Mouse (Mus musculus) heart, adult 2 months (tissue): ENCODE data around the gene P2rx4. TPM values are rescaled to one million over a fixed set of nuclear protein-coding genes. Genes with fewer than 3 reads are reported as not detected.

ENCODE experiments used
- DNase-seq, 2 experiments: peaks; one replicate each; pipeline ENCODE4 v3.0.0; 2021
- H3K27ac ChIP-seq: fragments of 200-600 bp; 2 replicates; pipeline ENCODE4 v1.8.1; 2022
- H3K27me3 ChIP-seq: fragments of 200-500 bp; 2 replicates; pipeline ENCODE4 v1.6.1; 2012; ENCODE audit warnings: mild to moderate bottlenecking, low read length, inconsistent platforms, mixed read lengths; ENCODE audit not compliant: control insufficient read depth, insufficient read depth
- H3K36me3 ChIP-seq: fragments of 200-500 bp; 2 replicates; pipeline ENCODE4 v1.6.1; 2012; ENCODE audit warnings: low read length, inconsistent platforms; ENCODE audit not compliant: control insufficient read depth, insufficient read depth
- H3K4me1 ChIP-seq: fragments of 200-500 bp; 2 replicates; pipeline ENCODE4 v1.6.1; 2011; ENCODE audit warnings: low read length; ENCODE audit not compliant: control insufficient read depth, insufficient read depth
- H3K4me3 ChIP-seq: fragments of 200-600 bp; 2 replicates; pipeline ENCODE4 v1.8.1; 2022
- H3K79me2 ChIP-seq: fragments of 200-500 bp; replicated peaks from 2 replicates; pipeline ENCODE4 v1.6.1; 2012; ENCODE audit warnings: mild to moderate bottlenecking, inconsistent platforms, low read length, moderate library complexity, mixed read lengths; ENCODE audit not compliant: control insufficient read depth, insufficient read depth
- H3K9ac ChIP-seq: fragments of 200-500 bp; 2 replicates; pipeline ENCODE4 v1.6.1; 2012; ENCODE audit warnings: low read depth, mild to moderate bottlenecking, control low read depth, inconsistent platforms, low read length, mixed read lengths
- CTCF ChIP-seq: fragments of 200-600 bp; IDR thresholded peaks from 2 replicates; pipeline ENCODE4 v1.8.1; 2022; ENCODE audit warnings: antibody characterized with exemption, mild to moderate bottlenecking, moderate library complexity
- EP300 ChIP-seq: fragments of 200-500 bp; IDR thresholded peaks from 2 replicates; pipeline ENCODE4 v1.6.1; 2011; ENCODE audit warnings: low read depth, low read length, control low read depth; ENCODE audit not compliant: insufficient read depth
- POLR2A ChIP-seq: fragments of 200-500 bp; IDR thresholded peaks from 2 replicates; pipeline ENCODE4 v1.6.1; 2011; ENCODE audit warnings: mild to moderate bottlenecking, low read depth, low read length, control low read depth; ENCODE audit not compliant: insufficient read depth
- WGBS: fragments of 180-500 bp; shearing (Covaris S2); methylation state at CpG from one replicate; pipeline ENCODE4 v1.1.7; 2018; 5-methylcytosine and 5-hydroxymethylcytosine counted together
- intact Hi-C: fragments of 180-260 bp; cut with DNase I; formaldehyde crosslinking; loops from one replicate; pipeline ENCODE4 v1.15.1; 2025
- microRNA-seq, 2 experiments: library from miRNA; unstranded; fragments of <30 nt; microRNA quantifications; one replicate each; pipeline ENCODE4 v1.2.0; 2021
- polyA plus RNA-seq: library from polyadenylated mRNA; depleted of rRNA; stranded (reverse); fragments of >200 nt; gene quantifications from 2 replicates; pipeline ENCODE4 v1.2.3, GENCODE M21; 2012; rRNA removed
- total RNA-seq, 2 experiments: library from RNA; stranded (reverse); gene quantifications; 2 replicates each; pipeline ENCODE4 v1.2.3; 2021

The P2rx4 gene
- total and polyA plus RNA-seq, 3 experiments, result 17.4 to 28.9 (median 19.0) TPM

GRCm38 (mm10) chr5:122774743-122775611, 67.6 kb downstream of the P2rx4 start:
- intact Hi-C loops, result loop anchor here (5.0 kb wide), 1 partner anchor 273 kb away; the partner anchor contains the start of gene Atp2a2

GRCm38 (mm10) chr5:122775646-122776286, 68.4 kb downstream of the P2rx4 start:
- Histone ChIP-seq H3K36me3 (no peaks in the 10 kb centered on the region), H3K4me1 (peaks cover 9% of the 10 kb centered on the region), H3K9ac (no peak overlapping the region), H3K27ac (no peak overlapping the region), H3K27me3 (no peaks in the 10 kb centered on the region), H3K79me2 (no peaks in the 10 kb centered on the region), H3K4me3 (no peak overlapping the region)
- 52% methylated on average over 14 of the region's 14 CpGs for WGBS
- DNase-seq, result no peak
- TF ChIP-seq POLR2A (no peak), CTCF (no peak), EP300 (no peak)
- intact Hi-C loops, result loop anchor here (5.0 kb wide), 1 partner anchor 273 kb away; the partner anchor contains the start of gene Atp2a2

More at GRCm38 (mm10) chr5:122774743-122775611, 67.6 kb downstream of the P2rx4 start:
- no peak for TF ChIP-seq CTCF
- no peak for TF ChIP-seq POLR2A
- TF ChIP-seq EP300, result no peak
- 35% methylated on average over 28 of the region's 28 CpGs for WGBS
- DNase-seq, result peak; percentile 40 to 44
- Histone ChIP-seq H3K36me3 (no peaks in the 10 kb centered on the region), H3K9ac (no peak overlapping the region), H3K79me2 (no peaks in the 10 kb centered on the region), H3K27ac (no peak overlapping the region), H3K27me3 (no peaks in the 10 kb centered on the region), H3K4me3 (no peak overlapping the region), H3K4me1 (peaks cover 13% of the 10 kb centered on the region)

GRCm38 (mm10) chr5:122777322-122777721, 70.0 kb downstream of the P2rx4 start:
- Histone ChIP-seq H3K9ac (no peak overlapping the region), H3K4me1 (peaks cover 3% of the 10 kb centered on the region), H3K27me3 (no peaks in the 10 kb centered on the region), H3K27ac (no peak overlapping the region), H3K4me3 (no peak overlapping the region), H3K79me2 (no peaks in the 10 kb centered on the region), H3K36me3 (no peaks in the 10 kb centered on the region)
- intact Hi-C loops, result loop anchor here (5.0 kb wide), 1 partner anchor 275 kb away; the partner anchor contains the start of gene Atp2a2
- TF ChIP-seq CTCF, result no peak
- TF ChIP-seq POLR2A, result no peak
- no peak for TF ChIP-seq EP300
- WGBS, result 63% methylated on average over 2 of the region's 2 CpGs
- DNase-seq, result no peak

GRCm38 (mm10) chr5:122778231-122779226, 71.2 kb downstream of the P2rx4 start:
- intact Hi-C loops, result loop anchor here (5.0 kb wide), 1 partner anchor 276 kb away; the partner anchor contains the start of gene Atp2a2
- DNase-seq, result peak in 1 of 2 experiments; percentile 69

More at GRCm38 (mm10) chr5:122778231-122779226, 71.2 kb downstream of the P2rx4 start:
- Histone ChIP-seq H3K4me1 (peaks cover 3% of the 10 kb centered on the region), H3K4me3 (peak overlapping the region; percentile 87), H3K27me3 (no peaks in the 10 kb centered on the region), H3K79me2 (no peaks in the 10 kb centered on the region), H3K27ac (peak overlapping the region; percentile 92), H3K9ac (peak overlapping the region; percentile 91), H3K36me3 (no peaks in the 10 kb centered on the region)
- WGBS, result 6% methylated on average over 44 of the region's 55 CpGs
- TF ChIP-seq CTCF, result no peak
- no peak for TF ChIP-seq POLR2A
- no peak for TF ChIP-seq EP300

Small RNA genes within 50 kb of the gene (microRNA-seq; reads per million reads assigned to microRNA genes)
- gene Mir8115, result 0 reads per million in 2 experiments

Other genes with a start within 250 kb of the P2rx4 start
- over 10,000 TPM; 11,796 to 13,259 TPM for gene Atp2a2, start 205.3 kb upstream of the P2rx4 start, total RNA-seq
- 3,546 and 6,285 TPM in 2 replicates for gene Atp2a2, start 205.3 kb upstream of the P2rx4 start, polyA plus RNA-seq
- gene Ift81, start 93.0 kb upstream of the P2rx4 start, total RNA-seq, result 10 to 100 TPM; 78.1 to 97.0 TPM
- gene Ift81, start 93.0 kb upstream of the P2rx4 start, polyA plus RNA-seq, result 11.4 and 25.3 TPM in 2 replicates
- 1 to 10 TPM; 2.8 to 3.1 TPM for gene P2rx7, start 63.6 kb upstream of the P2rx4 start, total RNA-seq
- 7.2 and 7.4 TPM in 2 replicates for gene P2rx7, start 63.6 kb upstream of the P2rx4 start, polyA plus RNA-seq
- gene Camkk2, start 71.9 kb downstream of the P2rx4 start, total RNA-seq, result 10 to 100 TPM; 10.2 to 13.6 TPM
- 9.3 and 10.5 TPM in 2 replicates for gene Camkk2, start 71.9 kb downstream of the P2rx4 start, polyA plus RNA-seq
- 100 to 1,000 TPM; 150 to 165 TPM for gene Anapc5, start 113.8 kb downstream of the P2rx4 start, total RNA-seq
- 210 and 302 TPM in 2 replicates for gene Anapc5, start 113.8 kb downstream of the P2rx4 start, polyA plus RNA-seq
- gene Rnf34, start 142.5 kb downstream of the P2rx4 start, total RNA-seq, result 10 to 100 TPM; 26.1 to 33.3 TPM
- 10.5 and 21.8 TPM in 2 replicates for gene Rnf34, start 142.5 kb downstream of the P2rx4 start, polyA plus RNA-seq